Mouse (Mus musculus) C2C12 (cell line): ENCODE measurements around the gene Ybx1. TPM values are rescaled to one million over a fixed set of nuclear protein-coding genes. Genes with fewer than 3 reads are reported as not detected.
"Not testable (repeated sequence)": the region's sequence is repeated elsewhere in the genome, so short reads cannot be mapped to it uniquely, and the experiment has no call there.

Experiments
- H3K27me3 ChIP-seq: one replicate; pipeline ENCODE4 v1.6.1; 2011; ENCODE audit not compliant: control insufficient read depth, insufficient read depth, insufficient read length
- H3K36me3 ChIP-seq: one replicate; pipeline ENCODE4 v1.6.1; 2011; ENCODE audit not compliant: control insufficient read depth, insufficient read depth
- H3K4me3 ChIP-seq: one replicate; pipeline ENCODE4 v1.5.1; 2011; ENCODE audit warnings: mild to moderate bottlenecking, control low read depth; ENCODE audit not compliant: poor library complexity, insufficient read depth, severe bottlenecking
- H3K79me2 ChIP-seq: one replicate; pipeline ENCODE4 v1.6.1; 2011; ENCODE audit not compliant: control insufficient read depth, insufficient read depth
- H3K79me3 ChIP-seq: one replicate; pipeline ENCODE4 v1.6.1; 2011; ENCODE audit warnings: low read depth, control low read depth
- H3ac ChIP-seq: one replicate; pipeline ENCODE3; 2011; ENCODE audit warnings: low read depth; ENCODE audit not compliant: control insufficient read depth, insufficient read length
- CEBPB ChIP-seq: IDR thresholded peaks from one replicate; pipeline ENCODE4 v1.6.1; 2011; ENCODE audit warnings: low read depth, mild to moderate bottlenecking, control low read depth, moderate library complexity
- CTCF ChIP-seq: IDR thresholded peaks from one replicate; pipeline ENCODE4 v1.5.1; 2011; ENCODE audit not compliant: control insufficient read depth, insufficient read depth, insufficient read length
- FOSL1 ChIP-seq: IDR thresholded peaks from one replicate; pipeline ENCODE4 v1.8.0; 2011; ENCODE audit warnings: mild to moderate bottlenecking, low read length; ENCODE audit not compliant: poor library complexity, insufficient read depth, severe bottlenecking
- MAX ChIP-seq: IDR thresholded peaks from one replicate; pipeline ENCODE4 v1.6.1; 2011; ENCODE audit warnings: mild to moderate bottlenecking, control low read depth
- MYOD1 ChIP-seq: IDR thresholded peaks from one replicate; pipeline ENCODE4 v1.6.1; 2011; ENCODE audit warnings: low read depth; ENCODE audit not compliant: control insufficient read depth, insufficient read length
- MYOG ChIP-seq: IDR thresholded peaks from one replicate; pipeline ENCODE4 v1.6.1; 2011; ENCODE audit not compliant: control insufficient read depth, insufficient read length; ENCODE audit errors: extremely low read depth
- USF1 ChIP-seq: IDR thresholded peaks from one replicate; pipeline ENCODE4 v1.6.1; 2011; ENCODE audit warnings: low read depth, mild to moderate bottlenecking, control low read depth, moderate library complexity
- polyA plus RNA-seq: library from polyadenylated mRNA; unstranded; fragments of >200 nt; fragmentation: generic; extraction: Trizol; gene quantifications from one replicate; pipeline ENCODE4 v1.2.1, GENCODE M21; 2012; ENCODE audit warnings: missing spikeins

Ybx1 gene
- polyA plus RNA-seq, 1 experiment: 818 TPM

- H3K36me3 ChIP-seq: peaks cover 98% of the 10 kb centered on the region
- H3K79me3 ChIP-seq: peaks cover 73% of the 10 kb centered on the region
- H3ac ChIP-seq: no peak overlapping the region
- H3K4me3 ChIP-seq: no peak overlapping the region
- TF ChIP-seq FOSL1: no peak
- TF ChIP-seq CEBPB: no peak
- no peak for TF ChIP-seq MAX
- TF ChIP-seq MYOD1: no peak
- no peak for TF ChIP-seq CTCF
- H3K27me3 ChIP-seq: no peaks in the 10 kb centered on the region
- peaks cover 98% of the 10 kb centered on the region for H3K79me2 ChIP-seq
These were observed 9.1 kb downstream of the Ybx1 start for GRCm38 (mm10) chr4:119285336-119285735.

DNA sequence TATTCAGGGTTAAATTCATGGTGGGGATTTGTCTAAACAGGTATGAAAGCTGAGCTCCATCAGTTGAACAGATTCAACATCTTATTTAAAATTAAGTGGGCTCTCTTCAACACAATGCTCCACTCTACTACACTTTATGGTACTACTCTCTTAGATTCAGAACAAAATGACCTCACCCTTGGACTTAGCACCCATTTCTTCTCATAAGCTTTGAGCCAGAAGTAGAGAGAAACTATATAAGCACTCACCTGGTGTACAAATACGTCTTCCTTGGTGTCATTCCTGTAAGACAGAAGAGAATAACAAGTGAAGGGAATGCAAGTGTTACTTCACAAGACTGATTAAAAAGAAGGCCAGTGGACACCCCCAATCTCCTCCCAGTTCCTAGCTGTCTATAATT, 9.5 kb downstream of the Ybx1 start:
- no peak overlapping the region for H3ac ChIP-seq
- H3K79me3 ChIP-seq: peaks cover 69% of the 10 kb centered on the region
- H3K36me3 ChIP-seq: peaks cover 98% of the 10 kb centered on the region
- H3K27me3 ChIP-seq: no peaks in the 10 kb centered on the region
- H3K79me2 ChIP-seq: peaks cover 93% of the 10 kb centered on the region
- no peak overlapping the region for H3K4me3 ChIP-seq
- TF ChIP-seq CEBPB (no peak), MYOG (no peak), FOSL1 (no peak), CTCF (no peak), USF1 (no peak), MYOD1 (no peak), MAX (no peak)

DNA sequence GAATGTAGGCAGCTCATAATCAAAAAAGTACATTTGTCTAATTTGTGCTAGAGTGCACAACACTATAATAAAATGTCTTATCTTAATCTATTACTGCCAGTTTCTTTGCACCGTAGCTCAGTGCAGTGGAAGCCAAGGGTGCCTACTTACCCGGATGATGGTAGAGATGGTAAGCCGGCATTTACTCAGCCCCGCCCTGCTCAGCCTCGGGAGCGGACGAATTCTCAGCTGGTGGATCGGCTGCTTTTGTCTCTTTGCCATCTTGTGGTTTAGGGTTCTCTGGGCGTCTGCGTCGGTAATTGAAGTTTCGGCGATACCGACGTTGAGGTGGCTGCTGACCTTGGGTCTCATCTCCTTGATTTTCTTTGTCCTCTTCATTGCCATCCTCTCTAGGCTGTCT, 15.6 kb downstream of the Ybx1 start:
- peaks cover 12% of the 10 kb centered on the region for H3K79me3 ChIP-seq
- not testable (repeated sequence) for H3ac ChIP-seq, H3K4me3 ChIP-seq, H3K27me3 ChIP-seq
- peaks cover 93% of the 10 kb centered on the region for H3K36me3 ChIP-seq
- peaks cover 33% of the 10 kb centered on the region for H3K79me2 ChIP-seq

DNA sequence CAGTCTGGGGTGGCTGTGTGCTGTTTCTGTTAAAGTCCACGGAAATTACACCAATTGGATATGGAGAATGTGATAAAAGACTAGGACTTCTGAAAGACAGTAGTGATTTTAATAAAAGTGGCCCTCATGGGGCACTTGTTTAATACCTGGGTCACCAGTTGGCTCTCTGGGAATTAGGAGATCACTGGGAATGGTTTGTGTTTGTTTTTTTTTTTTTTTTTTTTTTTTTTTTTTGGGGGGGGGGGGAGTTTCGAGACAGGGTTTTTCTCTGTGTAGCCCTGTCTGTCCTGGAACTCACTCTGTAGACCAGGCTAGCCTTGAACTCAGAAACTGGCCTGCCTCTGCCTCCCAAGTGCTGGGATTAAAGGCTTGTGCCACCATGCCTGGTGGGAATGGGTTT, 18.7 kb downstream of the Ybx1 start:
- Histone ChIP-seq H3K79me3 (peaks cover 1% of the 10 kb centered on the region), H3K4me3 (no peak overlapping the region), H3K27me3 (no peaks in the 10 kb centered on the region), H3ac (no peak overlapping the region), H3K36me3 (peaks cover 90% of the 10 kb centered on the region), H3K79me2 (peaks cover 2% of the 10 kb centered on the region)
- TF ChIP-seq CTCF (no peak), MAX (no peak), MYOD1 (no peak), USF1 (no peak), FOSL1 (no peak), MYOG (no peak), CEBPB (no peak)

DNA sequence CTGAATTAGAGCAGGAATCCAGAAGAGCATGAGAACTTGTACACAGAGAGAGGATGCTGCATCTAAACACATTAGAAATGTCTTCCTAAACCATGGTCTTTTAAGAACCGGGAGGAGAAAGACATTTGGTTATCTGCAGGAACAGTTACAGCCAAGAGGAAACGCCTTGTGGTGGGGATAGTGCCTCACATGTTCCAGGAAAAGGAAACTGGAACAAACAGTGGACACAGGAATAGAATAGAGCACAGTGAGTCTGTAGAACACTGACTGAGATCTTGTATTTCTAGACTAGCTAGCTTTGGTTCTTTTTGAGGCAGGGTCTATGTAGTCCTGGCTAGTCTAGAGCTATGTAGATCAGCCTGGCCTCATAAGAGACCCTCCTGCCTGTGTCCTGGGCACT, 19.2 kb downstream of the Ybx1 start:
- Histone ChIP-seq H3K36me3 (peaks cover 91% of the 10 kb centered on the region), H3K27me3 (no peaks in the 10 kb centered on the region), H3K4me3 (no peak overlapping the region), H3K79me3 (peaks cover under 1% of the 10 kb centered on the region), H3K79me2 (no peaks in the 10 kb centered on the region), H3ac (no peak overlapping the region)
- TF ChIP-seq USF1: no peak
- TF ChIP-seq FOSL1: no peak
- no peak for TF ChIP-seq MAX
- TF ChIP-seq CEBPB: no peak
- no peak for TF ChIP-seq MYOG
- no peak for TF ChIP-seq MYOD1
- TF ChIP-seq CTCF: no peak

GRCm38 (mm10) chr4:119274627-119275026, 19.8 kb downstream of the Ybx1 start:
- peaks cover 86% of the 10 kb centered on the region for H3K36me3 ChIP-seq
- no peaks in the 10 kb centered on the region for H3K27me3 ChIP-seq
- no peak overlapping the region for H3ac ChIP-seq
- no peak overlapping the region for H3K4me3 ChIP-seq
- TF ChIP-seq USF1: no peak
- no peak for TF ChIP-seq CTCF
- TF ChIP-seq MYOD1: no peak
- no peak for TF ChIP-seq MYOG
- no peak for TF ChIP-seq MAX
- no peak for TF ChIP-seq CEBPB
- H3K79me2 ChIP-seq: no peaks in the 10 kb centered on the region
- no peaks in the 10 kb centered on the region for H3K79me3 ChIP-seq

DNA sequence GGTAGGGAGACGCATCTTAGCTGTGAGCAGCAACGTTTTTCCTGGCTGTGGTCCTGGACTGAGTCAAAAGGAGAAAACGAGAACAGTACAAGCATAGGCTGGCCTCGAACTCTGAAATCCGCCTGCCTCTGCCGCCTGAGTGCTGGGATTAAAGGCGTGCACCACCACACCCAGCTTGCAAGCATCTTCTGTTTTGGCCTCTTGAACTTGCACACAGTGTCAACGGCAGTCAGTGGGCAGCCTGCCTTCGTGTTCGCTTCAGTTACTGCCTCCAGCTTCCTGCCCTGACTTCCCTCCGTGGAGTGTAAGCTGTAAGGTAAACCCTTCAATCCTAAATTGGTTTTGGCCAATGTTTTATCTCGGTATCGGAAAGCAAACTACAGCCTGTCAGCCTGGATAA, 27.8 kb downstream of the Ybx1 start:
- Histone ChIP-seq H3ac (no peak overlapping the region), H3K4me3 (no peak overlapping the region), H3K79me2 (no peaks in the 10 kb centered on the region), H3K79me3 (no peaks in the 10 kb centered on the region), H3K27me3 (no peaks in the 10 kb centered on the region), H3K36me3 (peaks cover 15% of the 10 kb centered on the region)
- TF ChIP-seq MAX: no peak
- TF ChIP-seq MYOG: no peak
- TF ChIP-seq USF1: no peak
- TF ChIP-seq CTCF: no peak
- TF ChIP-seq FOSL1: no peak
- TF ChIP-seq MYOD1: no peak
- no peak for TF ChIP-seq CEBPB
